Mouse (Mus musculus) forebrain, embryonic 13.5 days (tissue): ENCODE measurements around the gene Hmg20b. TPM values are rescaled to one million over a fixed set of nuclear protein-coding genes. Genes with fewer than 3 reads are reported as not detected.
A peak's percentile ranks its signal among the peaks of the same experiment; 100 is the strongest.

Source experiments
- ATAC-seq: fragments of 200-750 bp; cut with Nextera tagmentation; 2 replicates; pipeline ENCODE4 v1.8.0; 2017
- H3K27ac ChIP-seq: fragments of 300-500 bp; sonication (generic); 2 replicates; pipeline ENCODE4 v1.5.1; 2015; ENCODE audit warnings: inconsistent platforms, mild to moderate bottlenecking, moderate library complexity
- H3K27me3 ChIP-seq: fragments of 300-500 bp; sonication (generic); 2 replicates; pipeline ENCODE4 v1.6.1; 2015; ENCODE audit warnings: mild to moderate bottlenecking, inconsistent platforms
- H3K36me3 ChIP-seq: fragments of 300-500 bp; sonication (generic); 2 replicates; pipeline ENCODE4 v1.6.1; 2015; ENCODE audit warnings: mild to moderate bottlenecking, inconsistent platforms; ENCODE audit not compliant: poor library complexity, severe bottlenecking
- H3K4me1 ChIP-seq: fragments of 300-500 bp; sonication (generic); 2 replicates; pipeline ENCODE4 v1.6.1; 2015; ENCODE audit warnings: inconsistent platforms
- H3K4me2 ChIP-seq: fragments of 300-500 bp; sonication (generic); 2 replicates; pipeline ENCODE4 v1.6.1; 2015; ENCODE audit warnings: inconsistent platforms, mild to moderate bottlenecking, moderate library complexity
- H3K4me3 ChIP-seq: fragments of 300-500 bp; sonication (generic); 2 replicates; pipeline ENCODE4 v1.5.1; 2015; ENCODE audit warnings: mild to moderate bottlenecking, inconsistent platforms
- H3K9ac ChIP-seq: fragments of 300-500 bp; sonication (generic); 2 replicates; pipeline ENCODE4 v1.6.1; 2015; ENCODE audit warnings: mild to moderate bottlenecking, inconsistent platforms
- H3K9me3 ChIP-seq: fragments of 300-500 bp; sonication (generic); replicated peaks from 2 replicates; pipeline ENCODE4 v1.6.1; 2016; ENCODE audit warnings: inconsistent platforms
- WGBS: fragments of 180-500 bp; shearing (Covaris S2); methylation state at CpG from one replicate; pipeline ENCODE4 v1.1.7; 2015; 5-methylcytosine and 5-hydroxymethylcytosine counted together
- polyA plus RNA-seq: library from polyadenylated mRNA; unstranded; fragments of >200 nt; fragmentation: Nextera tagmentation; extraction: Ambion mirVana; gene quantifications from 2 replicates; pipeline ENCODE4 v1.2.1, GENCODE M21; 2015

Hmg20b gene
- polyA plus RNA-seq, 1 experiment from 2014 or later, result 60.6 TPM

GRCm38 (mm10) chr10:81319741-81320549 lies 30.3 kb downstream of the Hmg20b start:
- peak; percentile 0 for ATAC-seq
- peaks cover 62% of the 10 kb centered on the region for H3K36me3 ChIP-seq
- peak overlapping the region; percentile 88 for H3K27ac ChIP-seq
- H3K4me1 ChIP-seq, result peaks cover 42% of the 10 kb centered on the region
- WGBS, result 2% methylated on average over 38 of the region's 38 CpGs
- H3K27me3 ChIP-seq, result no peaks in the 10 kb centered on the region
- H3K4me2 ChIP-seq, result peak overlapping the region; percentile 85
- peak overlapping the region; percentile 62 for H3K9ac ChIP-seq
- peak overlapping the region; percentile 96 for H3K4me3 ChIP-seq
- H3K9me3 ChIP-seq, result no peaks in the 10 kb centered on the region

GRCm38 (mm10) chr10:81319330-81319699 lies 31.0 kb downstream of the Hmg20b start:
- Histone ChIP-seq H3K9me3 (no peaks in the 10 kb centered on the region), H3K36me3 (peaks cover 62% of the 10 kb centered on the region), H3K27me3 (no peaks in the 10 kb centered on the region), H3K4me3 (peak overlapping the region; percentile 96), H3K4me2 (peak overlapping the region; percentile 85), H3K4me1 (peaks cover 42% of the 10 kb centered on the region), H3K9ac (peak overlapping the region; percentile 62), H3K27ac (peak overlapping the region; percentile 88; the same call in 1 of the 2 replicates)
- 42% methylated on average over 8 of the region's 8 CpGs for WGBS
- ATAC-seq, result no peak

- H3K4me3 ChIP-seq, result no peak overlapping the region
- H3K36me3 ChIP-seq, result peaks cover 62% of the 10 kb centered on the region
- no peak overlapping the region for H3K27ac ChIP-seq
- 93% methylated on average over 13 of the region's 13 CpGs for WGBS
- H3K9ac ChIP-seq, result peak overlapping the region; percentile 62; the same call in 1 of the 2 replicates
- no peak for ATAC-seq
- H3K4me2 ChIP-seq, result peak overlapping the region; percentile 85
- peaks cover 42% of the 10 kb centered on the region for H3K4me1 ChIP-seq
- H3K9me3 ChIP-seq, result no peaks in the 10 kb centered on the region
- H3K27me3 ChIP-seq, result no peaks in the 10 kb centered on the region
Measured at GRCm38 (mm10) chr10:81318589-81319329, 31.5 kb downstream of the Hmg20b start.

- Histone ChIP-seq H3K9ac (peak overlapping the region; percentile 56), H3K4me3 (no peak overlapping the region; the same call in 1 of the 2 replicates), H3K9me3 (no peaks in the 10 kb centered on the region), H3K36me3 (peaks cover 62% of the 10 kb centered on the region), H3K27me3 (no peaks in the 10 kb centered on the region), H3K27ac (no peak overlapping the region), H3K4me2 (0 out of 2 replicates have a peak overlapping the region, but pooled peaks have one; percentile 19), H3K4me1 (peaks cover 34% of the 10 kb centered on the region)
- WGBS, result 10% methylated on average over 18 of the region's 20 CpGs
- no peak for ATAC-seq
Measured at GRCm38 (mm10) chr10:81317273-81317672, 33.0 kb downstream of the Hmg20b start.

- Histone ChIP-seq H3K27ac (no peak overlapping the region), H3K4me2 (peak overlapping the region; percentile 19; the same call in 1 of the 2 replicates), H3K27me3 (no peaks in the 10 kb centered on the region), H3K4me3 (no peak overlapping the region), H3K4me1 (peaks cover 26% of the 10 kb centered on the region), H3K9me3 (no peaks in the 10 kb centered on the region), H3K36me3 (peaks cover 68% of the 10 kb centered on the region), H3K9ac (peak overlapping the region; percentile 56)
- no peak for ATAC-seq
- WGBS, result 40% methylated on average over 16 of the region's 16 CpGs
Measured at GRCm38 (mm10) chr10:81316338-81317060, 33.8 kb downstream of the Hmg20b start.

- 94% methylated on average over 16 of the region's 16 CpGs for WGBS
- no peaks in the 10 kb centered on the region for H3K9me3 ChIP-seq
- no peak for ATAC-seq
- no peak overlapping the region for H3K9ac ChIP-seq
- peaks cover 26% of the 10 kb centered on the region for H3K4me1 ChIP-seq
- H3K4me3 ChIP-seq, result no peak overlapping the region
- no peak overlapping the region for H3K4me2 ChIP-seq
- no peaks in the 10 kb centered on the region for H3K27me3 ChIP-seq
- no peak overlapping the region for H3K27ac ChIP-seq
- H3K36me3 ChIP-seq, result peaks cover 77% of the 10 kb centered on the region
Measured at GRCm38 (mm10) chr10:81315587-81315986, 34.7 kb downstream of the Hmg20b start.

GRCm38 (mm10) chr10:81314201-81314600 lies 36.1 kb downstream of the Hmg20b start:
- peaks cover 91% of the 10 kb centered on the region for H3K36me3 ChIP-seq
- 82% methylated on average over 7 of the region's 7 CpGs for WGBS
- no peak overlapping the region for H3K4me3 ChIP-seq
- H3K4me1 ChIP-seq, result peaks cover 19% of the 10 kb centered on the region
- no peaks in the 10 kb centered on the region for H3K27me3 ChIP-seq
- ATAC-seq, result no peak
- no peak overlapping the region for H3K9ac ChIP-seq
- H3K4me2 ChIP-seq, result no peak overlapping the region
- no peak overlapping the region for H3K27ac ChIP-seq
- no peaks in the 10 kb centered on the region for H3K9me3 ChIP-seq

- Histone ChIP-seq H3K9ac (no peak overlapping the region), H3K4me1 (peaks cover 12% of the 10 kb centered on the region), H3K27me3 (no peaks in the 10 kb centered on the region), H3K4me3 (no peak overlapping the region), H3K4me2 (no peak overlapping the region), H3K9me3 (no peaks in the 10 kb centered on the region), H3K36me3 (peaks cover 94% of the 10 kb centered on the region), H3K27ac (no peak overlapping the region)
- WGBS, result 93% methylated on average over 13 of the region's 13 CpGs
- ATAC-seq, result no peak
Measured at GRCm38 (mm10) chr10:81313581-81313980, 36.7 kb downstream of the Hmg20b start.

- Histone ChIP-seq H3K4me2 (no peak overlapping the region), H3K4me3 (no peak overlapping the region), H3K9me3 (no peaks in the 10 kb centered on the region), H3K36me3 (peaks cover 91% of the 10 kb centered on the region), H3K27ac (no peak overlapping the region), H3K4me1 (no peaks in the 10 kb centered on the region), H3K27me3 (no peaks in the 10 kb centered on the region), H3K9ac (no peak overlapping the region)
- WGBS, result 90% methylated on average over 5 of the region's 5 CpGs
- no peak for ATAC-seq
Measured at GRCm38 (mm10) chr10:81309571-81309970, 40.7 kb downstream of the Hmg20b start.

- no peak overlapping the region for H3K4me3 ChIP-seq
- no peaks in the 10 kb centered on the region for H3K27me3 ChIP-seq
- ATAC-seq, result no peak
- no peaks in the 10 kb centered on the region for H3K9me3 ChIP-seq
- 95% methylated on average over 21 of the region's 21 CpGs for WGBS
- no peak overlapping the region for H3K4me2 ChIP-seq
- peaks cover 66% of the 10 kb centered on the region for H3K36me3 ChIP-seq
- H3K4me1 ChIP-seq, result peaks cover 14% of the 10 kb centered on the region
- H3K27ac ChIP-seq, result no peak overlapping the region
- no peak overlapping the region for H3K9ac ChIP-seq
Measured at GRCm38 (mm10) chr10:81306837-81307682, 43.2 kb downstream of the Hmg20b start.

GRCm38 (mm10) chr10:81306173-81306668 lies 44.1 kb downstream of the Hmg20b start:
- Histone ChIP-seq H3K36me3 (peaks cover 58% of the 10 kb centered on the region), H3K4me1 (peaks cover 16% of the 10 kb centered on the region), H3K27me3 (no peaks in the 10 kb centered on the region), H3K27ac (no peak overlapping the region), H3K9me3 (no peaks in the 10 kb centered on the region), H3K9ac (no peak overlapping the region), H3K4me2 (no peak overlapping the region), H3K4me3 (no peak overlapping the region)
- ATAC-seq, result no peak
- 91% methylated on average over 12 of the region's 12 CpGs for WGBS
